Mouse (Mus musculus): ENCODE results near the gene Chrng.

The Chrng gene

GRCm38 (mm10) chr1:87255173-87255572 is 50.7 kb downstream of the Chrng start:
- no peak for DNase-seq

- DNase-seq: no peak
Measured at GRCm38 (mm10) chr1:87257691-87258090, 53.2 kb downstream of the Chrng start.

DNA sequence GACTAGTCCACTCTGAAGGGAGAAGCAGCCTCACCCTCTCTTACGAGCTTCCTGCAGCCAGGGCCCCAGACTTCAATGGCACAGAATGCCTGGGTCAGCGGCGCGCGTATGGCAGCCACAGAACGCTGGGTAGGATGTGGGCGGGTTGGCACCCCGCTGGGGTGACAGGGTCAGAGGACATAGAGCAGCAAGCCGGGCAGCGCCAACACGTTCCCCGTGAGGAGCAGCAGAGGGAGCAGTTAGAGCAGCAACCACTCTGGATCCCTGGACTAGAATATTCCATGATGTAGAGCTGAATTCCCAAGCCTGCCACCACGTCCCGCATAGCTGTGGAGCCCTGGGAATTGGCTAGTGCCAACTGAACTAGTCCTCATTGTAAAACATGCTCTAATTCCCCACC is 54.0 kb downstream of the Chrng start:
- DNase-seq: peak; percentile 72 to 80

GRCm38 (mm10) chr1:87259316-87259715 is 54.9 kb downstream of the Chrng start:
- DNase-seq: no peak

All from kidney, postnatal 36 days (tissue).